Mouse (Mus musculus): ENCODE data around the gene Gm49396. TPM values are rescaled to one million over a fixed set of nuclear protein-coding genes. Genes with fewer than 3 reads are reported as not detected.

Gene Gm49396
- total and polyA plus RNA-seq, 2 experiments from 2014 or later, result 3.7 to 6.4 TPM

DNA sequence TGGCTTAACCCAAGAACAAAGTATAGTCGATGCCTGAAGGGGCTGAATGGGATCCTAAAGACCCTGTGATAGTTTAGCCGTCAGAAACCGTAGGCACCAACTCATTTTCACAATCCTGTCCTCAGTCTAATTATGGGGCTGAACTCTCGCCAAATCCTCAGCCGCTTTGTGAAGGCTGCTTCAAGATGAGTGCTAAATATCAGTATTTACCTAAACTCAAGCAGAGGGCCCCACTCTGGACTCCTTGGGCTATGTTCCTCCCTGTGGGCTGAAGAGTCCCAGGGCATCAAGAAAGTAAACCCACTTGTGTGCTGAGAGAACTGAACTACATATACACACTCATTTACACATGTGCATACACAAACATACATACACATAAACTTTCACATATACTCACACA is 33.7 kb downstream of the Gm49396 start:
- no peak overlapping the region for H3K4me2 ChIP-seq (ENCODE audit: low read depth, low read length)
- H3K4me3 ChIP-seq (ENCODE audit: low read length), result no peak overlapping the region
- no peaks in the 10 kb centered on the region for H3K36me3 ChIP-seq (ENCODE audit: insufficient read depth, low read length)
- no peak overlapping the region for H3K27ac ChIP-seq
- no peaks in the 10 kb centered on the region for H3K27me3 ChIP-seq (ENCODE audit: insufficient read depth, low read length)
- H3K9me3 ChIP-seq (ENCODE audit: low read length), result no peaks in the 10 kb centered on the region
- DNase-seq (ENCODE audit: low spot score) (no peak), ATAC-seq (no peak)
- 74% methylated on average over 5 of the region's 5 CpGs for WGBS
- no peak overlapping the region for H3K9ac ChIP-seq (replicated peaks; ENCODE audit: low read length)
- TF ChIP-seq CTCF (IDR thresholded peaks at IDR 0.05; ENCODE audit: low read depth), result no peak
- H3K4me1 ChIP-seq (ENCODE audit: insufficient read depth, low read length), result no peaks in the 10 kb centered on the region; the same call in 1 of the 2 replicates

DNA sequence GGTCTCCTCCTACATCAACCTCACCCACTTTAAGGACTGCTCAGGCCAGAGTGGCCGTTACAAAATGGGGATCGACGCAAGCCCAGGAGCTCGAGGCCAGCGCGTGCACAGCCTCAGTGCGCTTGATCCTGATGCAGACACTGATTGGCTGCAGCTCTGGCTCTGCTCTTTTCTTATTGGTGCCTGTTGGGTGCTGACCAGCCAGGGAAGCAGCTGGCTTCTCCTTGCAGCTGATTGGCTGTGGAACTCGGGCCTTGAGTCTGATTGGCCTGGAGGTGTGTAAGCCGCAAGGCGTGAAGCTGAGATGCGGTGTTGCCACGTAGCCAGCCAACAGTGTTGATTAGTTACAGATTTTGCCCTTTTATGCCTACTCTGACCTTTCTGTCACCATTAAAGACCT is 35.6 kb downstream of the Gm49396 start, which contains the start of gene Zbtb32:
Gene Zbtb32 (minus strand): TSS at position 124 of the 400 bp plus-strand sequence.
- no peaks in the 10 kb centered on the region; the same call in 1 of the 2 replicates for H3K4me1 ChIP-seq (ENCODE audit: insufficient read depth, low read length)
- no peak for TF ChIP-seq CTCF (IDR thresholded peaks at IDR 0.05; ENCODE audit: low read depth)
- ATAC-seq (no peak), DNase-seq (ENCODE audit: low spot score) (no peak)
- no peak within 1 kb of the TSS for H3K9ac ChIP-seq (replicated peaks; ENCODE audit: low read length)
- no peaks in the 10 kb centered on the region for H3K36me3 ChIP-seq (ENCODE audit: insufficient read depth, low read length)
- no peaks in the 10 kb centered on the region for H3K9me3 ChIP-seq (ENCODE audit: low read length)
- 92% methylated on average over 12 of the region's 12 CpGs for WGBS
- H3K27ac ChIP-seq, result no peak within 1 kb of the TSS
- H3K4me2 ChIP-seq (ENCODE audit: low read depth, low read length), result peak within 1 kb of the TSS; percentile 40
- H3K4me3 ChIP-seq (ENCODE audit: low read length), result no peak within 1 kb of the TSS
- no peaks in the 10 kb centered on the region for H3K27me3 ChIP-seq (ENCODE audit: insufficient read depth, low read length)

DNA sequence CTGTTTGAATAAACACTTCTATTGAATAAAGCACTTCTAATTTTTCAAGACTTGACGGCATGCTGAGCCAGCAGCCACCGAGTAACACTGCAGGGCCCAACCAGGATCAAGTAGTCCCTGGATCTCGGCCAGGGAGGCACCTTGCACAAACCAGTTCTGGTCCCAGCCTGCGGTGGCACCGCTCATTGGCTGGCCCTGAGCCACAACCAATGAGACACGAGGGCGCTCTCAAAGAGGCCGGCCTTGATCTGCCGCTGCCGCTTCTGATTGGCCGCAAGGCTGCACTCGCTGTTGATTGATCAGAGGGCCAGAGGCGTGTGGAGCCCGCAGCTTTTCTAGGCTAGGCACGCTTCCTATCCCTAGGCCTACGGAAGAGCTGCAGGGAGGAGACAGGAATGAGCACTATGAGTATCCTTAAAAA is 36.8 kb downstream of the Gm49396 start:
- no peak overlapping the region for H3K4me3 ChIP-seq (ENCODE audit: low read length)
- peak; percentile 97 for DNase-seq (ENCODE audit: low spot score)
- WGBS, result 2% methylated on average over 16 of the region's 16 CpGs
- TF ChIP-seq CTCF (IDR thresholded peaks at IDR 0.05; ENCODE audit: low read depth), result no peak
- no peak overlapping the region for H3K27ac ChIP-seq
- H3K9ac ChIP-seq (replicated peaks; ENCODE audit: low read length), result no peak overlapping the region
- no peaks in the 10 kb centered on the region for H3K9me3 ChIP-seq (ENCODE audit: low read length)
- no peaks in the 10 kb centered on the region for H3K27me3 ChIP-seq (ENCODE audit: insufficient read depth, low read length)
- H3K4me2 ChIP-seq (ENCODE audit: low read depth, low read length), result peak overlapping the region; percentile 40
- ATAC-seq, result peak; percentile 97
- no peaks in the 10 kb centered on the region for H3K36me3 ChIP-seq (ENCODE audit: insufficient read depth, low read length)
- no peaks in the 10 kb centered on the region; the same call in 1 of the 2 replicates for H3K4me1 ChIP-seq (ENCODE audit: insufficient read depth, low read length)

DNA sequence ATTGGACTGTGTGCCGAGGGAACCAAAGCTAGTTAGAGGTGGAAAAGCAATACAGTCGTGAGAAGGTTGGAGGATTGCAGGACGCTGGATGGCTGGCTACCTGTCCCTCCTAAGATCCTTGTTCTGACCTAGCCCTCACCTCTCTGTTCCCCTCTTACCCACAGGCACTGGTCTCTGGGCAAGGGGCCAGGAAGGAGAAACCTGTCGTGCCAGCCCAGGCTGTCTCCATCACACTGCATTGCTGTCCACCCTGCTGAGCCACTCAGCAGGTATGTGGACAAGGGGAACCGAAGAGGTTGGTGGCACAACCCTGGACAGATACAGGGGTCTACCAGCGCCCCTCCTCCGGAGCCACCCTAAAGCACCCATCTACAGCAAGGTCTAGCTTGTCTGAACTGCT is 37.5 kb downstream of the Gm49396 start:
- Histone ChIP-seq H3K4me2 (ENCODE audit: low read depth, low read length) (peak overlapping the region; percentile 40; the same call in 1 of the 2 replicates), H3K9me3 (ENCODE audit: low read length) (no peaks in the 10 kb centered on the region), H3K4me1 (ENCODE audit: insufficient read depth, low read length) (no peaks in the 10 kb centered on the region; the same call in 1 of the 2 replicates), H3K9ac (replicated peaks; ENCODE audit: low read length) (no peak overlapping the region), H3K4me3 (ENCODE audit: low read length) (no peak overlapping the region), H3K27me3 (ENCODE audit: insufficient read depth, low read length) (no peaks in the 10 kb centered on the region), H3K36me3 (ENCODE audit: insufficient read depth, low read length) (no peaks in the 10 kb centered on the region), H3K27ac (no peak overlapping the region)
- TF ChIP-seq CTCF (IDR thresholded peaks at IDR 0.05; ENCODE audit: low read depth), result no peak
- 65% methylated on average over 7 of the region's 7 CpGs for WGBS
- DNase-seq (ENCODE audit: low spot score) (no peak), ATAC-seq (no peak)

DNA sequence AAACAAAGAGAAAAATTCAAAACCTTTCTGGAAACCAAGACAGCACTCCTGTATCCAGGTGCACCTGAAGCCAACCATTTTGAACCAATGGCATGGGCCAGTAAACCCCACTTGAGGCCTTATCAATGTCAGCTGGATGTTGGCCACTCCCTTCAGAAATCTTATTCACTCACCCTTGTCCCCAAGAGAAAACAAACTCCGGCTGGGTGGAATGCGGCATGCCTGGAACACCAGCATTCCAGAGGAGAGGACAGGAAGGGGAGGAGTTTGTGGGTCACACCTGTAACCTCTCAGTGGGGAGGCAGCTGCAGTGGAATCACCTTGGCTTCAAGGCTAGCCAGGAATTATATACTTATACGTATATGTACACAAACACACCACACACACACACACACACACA is 39.4 kb downstream of the Gm49396 start:
- DNase-seq (ENCODE audit: low spot score), result no peak
- Histone ChIP-seq H3K4me1 (ENCODE audit: insufficient read depth, low read length) (no peaks in the 10 kb centered on the region; the same call in 1 of the 2 replicates), H3K4me2 (ENCODE audit: low read depth, low read length) (no peak overlapping the region), H3K36me3 (ENCODE audit: insufficient read depth, low read length) (no peaks in the 10 kb centered on the region), H3K9me3 (ENCODE audit: low read length) (no peaks in the 10 kb centered on the region), H3K27me3 (ENCODE audit: insufficient read depth, low read length) (no peaks in the 10 kb centered on the region), H3K27ac (no peak overlapping the region), H3K4me3 (ENCODE audit: low read length) (no peak overlapping the region), H3K9ac (replicated peaks; ENCODE audit: low read length) (no peak overlapping the region)
- no peak for TF ChIP-seq CTCF (IDR thresholded peaks at IDR 0.05; ENCODE audit: low read depth)
- no peak for ATAC-seq
- 44% methylated on average over 3 of the region's 3 CpGs for WGBS

DNA sequence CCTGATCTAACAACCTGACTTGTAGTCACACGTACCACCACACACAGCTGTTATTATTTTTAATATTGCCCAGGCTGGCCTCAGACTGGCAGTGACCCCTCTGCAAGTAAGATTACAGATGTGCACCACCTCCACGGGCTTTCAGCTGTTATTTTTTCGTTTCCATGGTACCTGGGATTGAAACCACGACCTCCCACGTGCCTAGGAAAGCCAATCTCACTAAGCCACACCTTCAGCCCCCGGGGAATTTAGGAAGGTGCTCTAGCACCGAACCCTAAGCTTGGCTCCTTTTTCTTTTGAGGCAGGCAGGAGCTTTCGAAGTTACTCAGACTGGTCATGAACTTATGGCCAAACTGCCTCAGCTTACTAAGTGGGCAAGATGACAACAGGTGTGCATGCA is 41.3 kb downstream of the Gm49396 start:
- Histone ChIP-seq H3K4me2 (ENCODE audit: low read depth, low read length) (no peak overlapping the region), H3K4me1 (ENCODE audit: insufficient read depth, low read length) (no peaks in the 10 kb centered on the region; the same call in 1 of the 2 replicates), H3K27me3 (ENCODE audit: insufficient read depth, low read length) (no peaks in the 10 kb centered on the region), H3K36me3 (ENCODE audit: insufficient read depth, low read length) (no peaks in the 10 kb centered on the region), H3K9ac (replicated peaks; ENCODE audit: low read length) (no peak overlapping the region), H3K9me3 (ENCODE audit: low read length) (no peaks in the 10 kb centered on the region), H3K27ac (no peak overlapping the region), H3K4me3 (ENCODE audit: low read length) (no peak overlapping the region)
- TF ChIP-seq CTCF (IDR thresholded peaks at IDR 0.05; ENCODE audit: low read depth), result no peak
- ATAC-seq (no peak), DNase-seq (ENCODE audit: low spot score) (no peak)
- WGBS, result 66% methylated on average over 8 of the region's 8 CpGs

DNA sequence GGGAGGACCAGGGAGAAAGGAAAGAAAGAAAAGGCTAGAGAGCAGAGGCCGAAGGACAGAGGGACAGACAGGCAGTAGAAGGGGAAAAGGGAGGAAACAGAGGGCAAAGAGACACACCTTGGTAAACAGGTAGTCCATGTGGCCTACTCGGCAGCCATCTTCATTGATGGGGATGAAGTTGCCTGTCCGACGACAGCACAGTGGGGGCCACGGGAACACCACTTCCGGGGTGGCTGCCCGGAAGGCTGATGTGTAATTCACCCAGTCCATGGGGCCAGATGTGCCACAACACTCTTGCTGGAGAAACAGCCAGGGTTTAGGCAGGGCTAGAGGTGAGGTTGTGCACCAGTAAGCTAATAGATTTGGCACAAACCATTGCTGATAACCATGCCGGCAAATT is 41.8 kb downstream of the Gm49396 start:
- Histone ChIP-seq H3K9ac (replicated peaks; ENCODE audit: low read length) (no peak overlapping the region), H3K27me3 (ENCODE audit: insufficient read depth, low read length) (no peaks in the 10 kb centered on the region), H3K9me3 (ENCODE audit: low read length) (no peaks in the 10 kb centered on the region), H3K4me1 (ENCODE audit: insufficient read depth, low read length) (no peaks in the 10 kb centered on the region), H3K4me2 (ENCODE audit: low read depth, low read length) (no peak overlapping the region), H3K4me3 (ENCODE audit: low read length) (no peak overlapping the region), H3K27ac (no peak overlapping the region), H3K36me3 (ENCODE audit: insufficient read depth, low read length) (no peaks in the 10 kb centered on the region)
- no peak for DNase-seq (ENCODE audit: low spot score)
- TF ChIP-seq CTCF (IDR thresholded peaks at IDR 0.05; ENCODE audit: low read depth), result no peak
- no peak for ATAC-seq
- WGBS, result 90% methylated on average over 8 of the region's 8 CpGs

Data from hindbrain, postnatal 0 days (tissue).